Mouse (Mus musculus): Measurements from ENCODE around the gene Tas1r2. TPM values are rescaled to one million over a fixed set of nuclear protein-coding genes. Genes with fewer than 3 reads are reported as not detected.
A peak's percentile ranks its signal among the peaks of the same experiment; 100 is the strongest.

Tas1r2 gene
- total and polyA plus RNA-seq, 2 experiments, result 0.05 TPM; not detected in 1

DNA sequence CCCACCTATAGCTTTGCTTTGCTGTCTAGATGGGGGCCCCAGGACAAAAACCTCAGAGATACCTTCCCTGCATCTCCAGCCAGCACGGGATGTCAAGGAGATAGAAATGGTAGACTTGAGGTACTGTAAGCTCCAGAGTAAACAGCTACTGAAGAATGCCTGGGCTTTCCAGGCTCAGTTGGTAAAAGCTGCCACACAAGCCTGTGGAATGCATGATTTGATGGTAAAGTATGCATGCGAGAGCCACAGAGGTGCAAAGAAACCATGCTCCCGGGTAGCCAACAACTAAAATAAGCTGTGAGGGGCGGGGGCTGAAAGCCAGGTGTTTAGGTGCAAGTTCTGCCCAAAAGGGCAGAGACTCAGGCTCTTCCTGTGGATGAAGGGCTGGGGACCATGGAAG is 49.6 kb downstream of the Tas1r2 start:
- Histone ChIP-seq H3K27me3 (ENCODE audit: control insufficient read depth, insufficient read depth, low read length) (no peaks in the 10 kb centered on the region), H3K36me3 (ENCODE audit: control insufficient read depth, insufficient read depth, low read length) (no peaks in the 10 kb centered on the region), H3K4me3 (ENCODE audit: insufficient read depth, low read depth, low read length) (no peak overlapping the region), H3K4me1 (ENCODE audit: control insufficient read depth, insufficient read depth, low read length) (no peaks in the 10 kb centered on the region), H3K9ac (ENCODE audit: low read depth, low read length) (no peak overlapping the region), H3K27ac (replicated peaks; ENCODE audit: insufficient read depth, low read depth, low read length) (no peak overlapping the region), H3K79me2 (ENCODE audit: control insufficient read depth, insufficient read depth, low read length) (no peaks in the 10 kb centered on the region)
- no peak for DNase-seq (ENCODE audit: extremely low read depth, low read depth, low spot score)
- WGBS, result 46% methylated on average over 4 of the region's 4 CpGs
- TF ChIP-seq POLR2A (IDR thresholded peaks at IDR 0.05; ENCODE audit: extremely low read depth, insufficient read depth, low read length) (no peak), CTCF (IDR thresholded peaks at IDR 0.05; ENCODE audit: low read depth, low read length) (no peak)

DNA sequence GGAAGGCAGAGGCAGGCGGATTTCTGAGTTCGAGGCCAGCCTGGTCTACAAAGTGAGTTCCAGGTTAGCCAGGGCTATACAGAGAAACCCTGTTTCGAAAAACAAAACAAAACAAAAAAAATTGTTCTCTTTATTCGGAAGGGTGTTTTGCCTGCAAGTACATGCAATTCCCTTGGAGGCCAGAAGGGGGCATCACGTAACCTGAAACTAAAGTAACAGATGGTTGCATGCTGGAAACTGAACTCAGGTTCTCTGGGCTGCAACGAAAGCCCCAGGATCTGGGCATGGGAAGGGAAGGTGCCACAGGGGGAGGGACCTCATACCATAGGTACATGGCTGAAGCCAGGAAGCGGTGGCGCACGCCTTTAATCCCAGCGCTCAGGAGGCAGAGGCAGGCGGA is 50.1 kb downstream of the Tas1r2 start:
- no peaks in the 10 kb centered on the region for H3K36me3 ChIP-seq (ENCODE audit: control insufficient read depth, insufficient read depth, low read length)
- no peaks in the 10 kb centered on the region for H3K4me1 ChIP-seq (ENCODE audit: control insufficient read depth, insufficient read depth, low read length)
- no peak overlapping the region for H3K27ac ChIP-seq (replicated peaks; ENCODE audit: insufficient read depth, low read depth, low read length)
- TF ChIP-seq CTCF (IDR thresholded peaks at IDR 0.05; ENCODE audit: low read depth, low read length) (0 out of 2 replicates have a peak, but pooled peaks have one; percentile 15), POLR2A (IDR thresholded peaks at IDR 0.05; ENCODE audit: extremely low read depth, insufficient read depth, low read length) (no peak)
- no peak for DNase-seq (ENCODE audit: extremely low read depth, low read depth, low spot score)
- no peaks in the 10 kb centered on the region for H3K79me2 ChIP-seq (ENCODE audit: control insufficient read depth, insufficient read depth, low read length)
- H3K9ac ChIP-seq (ENCODE audit: low read depth, low read length), result no peak overlapping the region
- no peaks in the 10 kb centered on the region for H3K27me3 ChIP-seq (ENCODE audit: control insufficient read depth, insufficient read depth, low read length)
- 76% methylated on average over 11 of the region's 11 CpGs for WGBS
- H3K4me3 ChIP-seq (ENCODE audit: insufficient read depth, low read depth, low read length), result no peak overlapping the region

DNA sequence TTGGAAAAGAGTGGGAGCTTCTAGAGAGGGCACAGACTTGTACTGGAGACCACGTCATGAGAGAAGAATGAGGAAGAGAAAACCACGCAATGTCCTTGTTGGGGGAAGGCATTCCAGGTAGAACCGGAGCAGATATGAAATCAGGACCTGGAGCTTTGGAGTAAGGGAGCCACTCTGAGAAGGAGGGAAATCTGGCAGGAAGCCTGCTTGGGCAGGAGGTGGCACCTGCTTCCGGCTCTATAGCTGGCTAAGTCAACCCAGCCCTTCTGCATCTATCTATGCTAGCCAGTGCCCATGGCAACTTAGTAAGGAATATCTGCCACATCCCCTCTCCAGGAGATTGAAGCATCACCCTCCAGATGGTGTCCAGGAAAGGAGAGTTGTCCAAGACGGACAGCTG is 52.6 kb downstream of the Tas1r2 start:
- H3K4me1 ChIP-seq (ENCODE audit: control insufficient read depth, insufficient read depth, low read length), result no peaks in the 10 kb centered on the region
- H3K27me3 ChIP-seq (ENCODE audit: control insufficient read depth, insufficient read depth, low read length), result no peaks in the 10 kb centered on the region
- no peaks in the 10 kb centered on the region for H3K36me3 ChIP-seq (ENCODE audit: control insufficient read depth, insufficient read depth, low read length)
- no peak overlapping the region for H3K27ac ChIP-seq (replicated peaks; ENCODE audit: insufficient read depth, low read depth, low read length)
- no peaks in the 10 kb centered on the region for H3K79me2 ChIP-seq (ENCODE audit: control insufficient read depth, insufficient read depth, low read length)
- H3K9ac ChIP-seq (ENCODE audit: low read depth, low read length), result no peak overlapping the region
- DNase-seq (ENCODE audit: extremely low read depth, low read depth, low spot score), result no peak
- H3K4me3 ChIP-seq (ENCODE audit: insufficient read depth, low read depth, low read length), result no peak overlapping the region
- WGBS, result 87% methylated on average over 5 of the region's 5 CpGs
- no peak for TF ChIP-seq CTCF (IDR thresholded peaks at IDR 0.05; ENCODE audit: low read depth, low read length)
- TF ChIP-seq POLR2A (IDR thresholded peaks at IDR 0.05; ENCODE audit: extremely low read depth, insufficient read depth, low read length), result no peak

DNA sequence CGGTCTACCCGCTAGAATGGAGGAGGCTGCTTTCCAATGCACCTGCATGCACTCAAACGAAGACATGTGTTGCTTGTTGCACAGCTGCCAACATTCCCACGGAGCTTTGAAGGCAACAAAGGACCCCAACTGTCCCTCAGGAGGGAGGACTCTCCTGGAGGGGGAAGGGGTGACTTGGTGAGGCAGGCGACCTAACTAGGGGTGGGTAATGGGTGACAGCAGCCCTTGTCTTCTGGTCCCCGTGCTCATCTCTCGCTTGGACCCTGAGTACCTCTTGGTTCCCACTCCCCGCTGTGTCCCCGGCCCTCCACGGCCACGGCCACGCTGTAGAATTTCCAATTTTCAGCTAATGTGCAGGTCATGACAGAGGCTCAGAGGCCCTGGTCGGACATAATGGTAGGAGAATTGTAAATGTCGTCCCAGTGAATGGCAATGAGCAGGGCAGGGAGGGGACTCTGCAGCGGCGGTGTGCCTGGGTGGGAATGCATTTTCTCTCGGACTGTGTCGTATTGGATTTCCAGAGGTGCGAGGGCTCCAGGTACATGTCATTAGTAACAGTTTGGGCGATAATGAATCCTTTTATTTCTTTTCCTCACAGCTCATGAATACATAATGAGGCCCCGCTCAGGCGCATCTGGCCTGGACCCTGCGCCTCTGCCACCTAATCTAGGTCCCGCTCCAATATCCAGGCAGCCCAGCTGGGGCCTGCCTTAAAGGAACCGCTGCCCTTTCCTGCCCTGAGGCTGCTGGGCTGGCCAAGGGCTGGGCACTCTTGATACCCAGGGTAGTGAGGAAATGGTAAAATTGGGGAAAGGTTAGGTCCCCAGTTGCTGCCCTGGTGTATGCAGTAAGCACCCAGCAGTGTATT is 57.4 kb downstream of the Tas1r2 start:
- Histone ChIP-seq H3K9ac (ENCODE audit: low read depth, low read length) (no peak overlapping the region), H3K36me3 (ENCODE audit: control insufficient read depth, insufficient read depth, low read length) (no peaks in the 10 kb centered on the region), H3K27ac (replicated peaks; ENCODE audit: insufficient read depth, low read depth, low read length) (no peak overlapping the region), H3K4me1 (ENCODE audit: control insufficient read depth, insufficient read depth, low read length) (no peaks in the 10 kb centered on the region), H3K4me3 (ENCODE audit: insufficient read depth, low read depth, low read length) (no peak overlapping the region), H3K79me2 (ENCODE audit: control insufficient read depth, insufficient read depth, low read length) (no peaks in the 10 kb centered on the region), H3K27me3 (ENCODE audit: control insufficient read depth, insufficient read depth, low read length) (no peaks in the 10 kb centered on the region)
- 63% methylated on average over 25 of the region's 25 CpGs for WGBS
- TF ChIP-seq CTCF (IDR thresholded peaks at IDR 0.05; ENCODE audit: low read depth, low read length), result no peak
- no peak for TF ChIP-seq POLR2A (IDR thresholded peaks at IDR 0.05; ENCODE audit: extremely low read depth, insufficient read depth, low read length)
- DNase-seq (ENCODE audit: extremely low read depth, low read depth, low spot score), result no peak

DNA sequence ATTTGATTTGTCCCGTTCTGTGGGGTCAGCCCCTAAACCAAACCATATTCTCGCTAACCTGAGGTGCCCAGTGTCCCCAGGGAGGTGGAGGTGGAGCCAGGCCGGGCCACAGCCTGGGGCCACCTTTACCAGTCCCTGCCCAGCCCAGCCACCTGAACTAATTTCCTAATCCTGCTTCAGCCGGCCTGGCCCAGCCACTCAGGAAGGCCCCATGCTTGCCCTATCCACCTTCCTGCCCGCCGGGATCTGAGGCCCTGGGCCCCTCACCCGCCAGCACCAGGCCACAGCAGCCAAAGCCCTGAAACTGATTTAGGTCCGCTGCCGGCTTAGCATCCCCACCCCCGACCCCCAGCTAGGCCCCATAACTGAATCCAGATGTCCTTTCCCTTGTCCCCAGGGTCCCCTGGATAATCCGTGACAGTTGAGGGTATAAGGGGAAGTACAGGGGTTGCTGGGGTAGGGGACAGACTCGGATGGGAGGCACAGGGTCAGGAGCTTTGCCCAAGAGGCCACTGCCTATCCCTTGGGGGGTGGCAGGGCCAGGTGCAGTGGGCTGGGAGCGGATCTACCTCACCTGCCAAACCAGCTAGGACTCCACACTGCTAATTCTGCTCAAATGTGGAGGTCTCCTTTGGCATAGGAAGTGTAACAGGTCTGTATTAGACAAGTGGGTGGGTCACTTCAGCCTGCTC is 62.0 kb downstream of the Tas1r2 start:
- 59% methylated on average over 13 of the region's 13 CpGs for WGBS
- Histone ChIP-seq H3K27me3 (ENCODE audit: control insufficient read depth, insufficient read depth, low read length) (no peaks in the 10 kb centered on the region), H3K79me2 (ENCODE audit: control insufficient read depth, insufficient read depth, low read length) (no peaks in the 10 kb centered on the region), H3K4me3 (ENCODE audit: insufficient read depth, low read depth, low read length) (no peak overlapping the region), H3K36me3 (ENCODE audit: control insufficient read depth, insufficient read depth, low read length) (no peaks in the 10 kb centered on the region), H3K9ac (ENCODE audit: low read depth, low read length) (no peak overlapping the region), H3K4me1 (ENCODE audit: control insufficient read depth, insufficient read depth, low read length) (no peaks in the 10 kb centered on the region), H3K27ac (replicated peaks; ENCODE audit: insufficient read depth, low read depth, low read length) (no peak overlapping the region)
- no peak for DNase-seq (ENCODE audit: extremely low read depth, low read depth, low spot score)
- TF ChIP-seq POLR2A (IDR thresholded peaks at IDR 0.05; ENCODE audit: extremely low read depth, insufficient read depth, low read length) (no peak), CTCF (IDR thresholded peaks at IDR 0.05; ENCODE audit: low read depth, low read length) (no peak)
